Mouse (Mus musculus) thymus, adult 2 months (tissue): ENCODE data around the gene Sipa1l1.

Experiments used
- CTCF ChIP-seq: fragments of 200-500 bp; IDR thresholded peaks from 2 replicates; pipeline ENCODE4 v1.5.1; 2012; ENCODE audit warnings: mild to moderate bottlenecking, control low read depth, low read length, moderate library complexity, borderline replicate concordance; ENCODE audit not compliant: control insufficient read depth, poor library complexity, insufficient read depth; ENCODE audit errors: extremely low read depth
- POLR2A ChIP-seq: fragments of 200-500 bp; IDR thresholded peaks from 2 replicates; pipeline ENCODE4 v1.6.1; 2012; ENCODE audit warnings: mild to moderate bottlenecking, low read length, control low read depth, moderate library complexity; ENCODE audit not compliant: control insufficient read depth, poor library complexity, insufficient read depth; ENCODE audit errors: extremely low read depth

DNA sequence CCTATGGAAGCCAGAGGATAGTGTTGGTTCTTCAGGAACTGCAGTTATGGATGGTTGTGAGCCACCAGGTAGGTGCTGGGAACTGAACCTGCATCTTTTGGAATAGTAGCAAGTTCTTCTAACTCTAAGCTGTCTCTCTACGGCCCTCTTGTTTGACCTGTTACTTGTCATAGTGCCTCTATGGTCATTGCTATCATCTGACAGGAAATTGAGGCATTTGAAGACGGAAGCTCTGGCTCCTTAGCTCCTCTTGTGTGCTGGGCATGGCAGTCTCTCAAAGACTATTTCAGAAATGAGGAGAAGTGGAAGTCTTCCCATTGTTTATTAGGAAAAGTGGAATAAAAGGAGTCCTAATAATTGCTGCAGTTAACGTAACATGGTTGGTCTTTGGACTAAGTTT lies 38.9 kb downstream of the Sipa1l1 start:
- TF ChIP-seq CTCF = no peak
- no peak for TF ChIP-seq POLR2A
